Mouse (Mus musculus) cortical plate, adult 2 months (tissue): ENCODE results near the gene Armc7.

Source experiments
- CTCF ChIP-seq: fragments of 200-500 bp; IDR thresholded peaks from 2 replicates; pipeline ENCODE4 v1.5.1; 2011; ENCODE audit warnings: mild to moderate bottlenecking, control low read depth, low read length; ENCODE audit not compliant: insufficient read depth; ENCODE audit errors: extremely low read depth
- POLR2A ChIP-seq: fragments of 200-500 bp; IDR thresholded peaks from 2 replicates; pipeline ENCODE4 v1.6.1; 2011; ENCODE audit warnings: mild to moderate bottlenecking, low read length, control low read depth; ENCODE audit not compliant: insufficient read depth; ENCODE audit errors: extremely low read depth

- TF ChIP-seq POLR2A = no peak
- TF ChIP-seq CTCF = no peak
Measured at GRCm38 (mm10) chr11:115452281-115452860, 23.1 kb upstream of the Armc7 start.
